Mouse (Mus musculus): ENCODE data around the gene Arhgap21. TPM values are rescaled to one million over a fixed set of nuclear protein-coding genes. Genes with fewer than 3 reads are reported as not detected.

The Arhgap21 gene
- polyA plus RNA-seq, 1 experiment: 82.7 TPM

DNA sequence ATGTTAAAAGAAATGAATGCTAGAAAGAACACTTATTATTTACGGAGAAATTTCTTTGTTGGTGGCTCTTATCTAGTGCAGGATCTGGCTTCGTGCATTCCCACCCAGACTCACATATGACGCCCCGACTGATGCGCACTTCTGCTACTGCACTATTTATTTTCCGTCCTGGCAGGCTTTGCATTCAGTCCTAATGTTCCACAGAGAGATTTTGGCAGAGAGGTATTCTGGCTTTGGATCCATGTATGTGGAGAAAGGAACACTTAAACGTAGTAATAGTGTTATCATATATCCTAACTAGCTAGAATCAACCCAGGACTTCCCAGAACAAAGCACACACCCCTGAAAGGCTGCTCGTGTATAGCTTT lies 8.0 kb downstream of the Arhgap21 start:
- TF ChIP-seq POLR2A (IDR thresholded peaks at IDR 0.05; ENCODE audit: low read depth, low read length) (no peak), CTCF (IDR thresholded peaks at IDR 0.05; ENCODE audit: borderline replicate concordance, insufficient read depth, low read length) (no peak)
- peaks cover 6% of the 10 kb centered on the region for H3K4me1 ChIP-seq (ENCODE audit: control insufficient read depth, insufficient read depth, low read length)
- H3K27ac ChIP-seq (ENCODE audit: insufficient read depth, low read length): no peak overlapping the region
- no peak overlapping the region for H3K4me3 ChIP-seq (ENCODE audit: insufficient read depth, low read length)

DNA sequence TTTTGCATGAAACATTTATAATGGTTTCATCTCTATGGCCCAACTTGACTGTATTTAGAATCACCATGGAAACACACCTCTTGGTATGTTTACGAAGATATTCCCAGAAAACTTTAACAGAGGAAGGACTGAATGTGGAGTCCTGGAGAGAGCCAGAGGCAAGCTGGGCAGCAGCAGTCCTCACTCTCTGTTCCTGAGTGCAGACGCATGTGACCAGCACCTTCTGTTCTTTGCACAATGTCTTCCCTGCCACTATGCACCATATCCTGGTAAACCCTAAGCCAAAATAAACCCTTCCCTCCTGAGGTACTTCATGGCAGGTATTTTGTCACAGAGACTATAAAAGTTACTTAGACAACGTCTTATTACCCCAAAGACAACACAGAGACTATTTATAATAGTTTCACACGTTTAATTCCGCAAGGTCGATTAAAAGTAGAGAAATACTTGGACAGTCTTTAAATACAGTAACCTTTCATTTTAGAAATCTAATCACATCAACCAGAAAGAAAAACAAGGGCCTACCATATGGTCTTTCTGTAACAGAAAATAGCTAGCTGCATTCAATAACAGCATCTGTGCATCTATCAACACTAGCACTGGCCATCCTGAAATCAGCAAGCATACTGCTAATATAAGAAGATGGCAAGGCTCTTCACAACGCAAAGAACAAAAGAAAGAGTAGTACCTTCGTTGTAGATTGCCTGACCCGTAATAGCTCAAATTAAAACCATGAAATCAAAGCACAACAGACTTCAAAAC lies 8.6 kb downstream of the Arhgap21 start:
- Histone ChIP-seq H3K27ac (ENCODE audit: insufficient read depth, low read length) (no peak overlapping the region), H3K4me1 (ENCODE audit: control insufficient read depth, insufficient read depth, low read length) (peaks cover 6% of the 10 kb centered on the region), H3K4me3 (ENCODE audit: insufficient read depth, low read length) (no peak overlapping the region)
- no peak for TF ChIP-seq POLR2A (IDR thresholded peaks at IDR 0.05; ENCODE audit: low read depth, low read length)
- no peak for TF ChIP-seq CTCF (IDR thresholded peaks at IDR 0.05; ENCODE audit: borderline replicate concordance, insufficient read depth, low read length)

DNA sequence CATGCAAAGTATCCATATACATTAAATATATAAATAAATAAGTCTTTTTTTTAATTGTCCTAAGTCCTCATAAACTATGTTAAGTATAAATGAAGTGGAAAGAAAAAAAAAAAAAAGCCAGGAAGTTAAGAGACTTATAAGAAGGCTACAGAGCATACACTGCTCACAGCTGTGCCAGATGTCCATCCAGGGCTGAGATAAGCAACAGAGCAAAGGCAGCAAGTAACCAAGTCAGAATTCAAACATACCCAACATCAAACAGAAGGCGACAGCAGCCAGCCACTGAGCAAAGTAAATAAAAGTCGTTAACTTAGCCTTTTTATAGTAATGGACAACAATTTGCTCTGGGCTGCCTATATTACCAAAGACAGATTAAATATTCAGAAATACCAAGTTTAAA lies 9.6 kb downstream of the Arhgap21 start:
- Histone ChIP-seq H3K27ac (ENCODE audit: insufficient read depth, low read length) (no peak overlapping the region), H3K4me1 (ENCODE audit: control insufficient read depth, insufficient read depth, low read length) (peaks cover 6% of the 10 kb centered on the region), H3K4me3 (ENCODE audit: insufficient read depth, low read length) (no peak overlapping the region)
- no peak for TF ChIP-seq CTCF (IDR thresholded peaks at IDR 0.05; ENCODE audit: borderline replicate concordance, insufficient read depth, low read length)
- no peak for TF ChIP-seq POLR2A (IDR thresholded peaks at IDR 0.05; ENCODE audit: low read depth, low read length)

DNA sequence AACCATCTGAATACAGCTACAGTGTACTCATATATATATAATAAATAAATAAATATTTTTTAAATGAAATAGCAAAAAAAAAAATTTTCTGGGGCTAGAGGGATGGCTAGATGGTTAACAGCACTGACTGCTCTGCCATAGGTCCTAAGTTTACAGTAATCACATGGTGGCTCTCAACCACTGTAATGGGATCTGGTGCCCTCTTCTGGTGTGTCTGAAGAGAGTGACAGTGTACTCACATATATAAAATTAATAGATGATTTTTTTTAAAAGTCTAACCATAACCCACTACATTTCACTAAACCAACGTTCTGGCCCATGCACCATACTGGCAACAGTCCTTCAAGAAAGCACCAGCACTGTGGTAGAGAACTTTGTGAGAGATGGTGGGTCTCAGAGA lies 10.7 kb downstream of the Arhgap21 start:
- peaks cover 6% of the 10 kb centered on the region for H3K4me1 ChIP-seq (ENCODE audit: control insufficient read depth, insufficient read depth, low read length)
- no peak overlapping the region for H3K4me3 ChIP-seq (ENCODE audit: insufficient read depth, low read length)
- TF ChIP-seq POLR2A (IDR thresholded peaks at IDR 0.05; ENCODE audit: low read depth, low read length): no peak
- no peak for TF ChIP-seq CTCF (IDR thresholded peaks at IDR 0.05; ENCODE audit: borderline replicate concordance, insufficient read depth, low read length)
- no peak overlapping the region for H3K27ac ChIP-seq (ENCODE audit: insufficient read depth, low read length)

DNA sequence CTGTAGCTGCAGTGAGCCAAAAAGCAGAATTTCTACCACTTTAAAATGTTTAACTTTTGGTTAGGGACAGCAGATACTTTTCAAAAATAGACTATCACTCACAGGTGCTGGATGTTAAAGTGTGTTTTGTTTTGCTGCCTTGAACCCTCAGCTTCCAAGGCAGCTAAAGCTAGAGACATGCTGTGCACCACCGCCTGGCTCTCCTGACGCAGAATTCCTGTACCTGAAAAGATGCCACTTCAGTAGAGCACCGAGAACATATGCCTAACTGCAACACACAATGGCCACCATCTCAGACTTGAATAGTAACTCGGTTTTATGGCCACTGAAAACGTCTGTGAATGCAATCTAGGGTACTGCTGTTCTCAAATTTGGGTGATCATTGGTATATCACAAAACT lies 12.0 kb downstream of the Arhgap21 start:
- no peak overlapping the region for H3K27ac ChIP-seq (ENCODE audit: insufficient read depth, low read length)
- peaks cover 6% of the 10 kb centered on the region for H3K4me1 ChIP-seq (ENCODE audit: control insufficient read depth, insufficient read depth, low read length)
- TF ChIP-seq CTCF (IDR thresholded peaks at IDR 0.05; ENCODE audit: borderline replicate concordance, insufficient read depth, low read length) (no peak), POLR2A (IDR thresholded peaks at IDR 0.05; ENCODE audit: low read depth, low read length) (no peak)
- no peak overlapping the region for H3K4me3 ChIP-seq (ENCODE audit: insufficient read depth, low read length)

DNA sequence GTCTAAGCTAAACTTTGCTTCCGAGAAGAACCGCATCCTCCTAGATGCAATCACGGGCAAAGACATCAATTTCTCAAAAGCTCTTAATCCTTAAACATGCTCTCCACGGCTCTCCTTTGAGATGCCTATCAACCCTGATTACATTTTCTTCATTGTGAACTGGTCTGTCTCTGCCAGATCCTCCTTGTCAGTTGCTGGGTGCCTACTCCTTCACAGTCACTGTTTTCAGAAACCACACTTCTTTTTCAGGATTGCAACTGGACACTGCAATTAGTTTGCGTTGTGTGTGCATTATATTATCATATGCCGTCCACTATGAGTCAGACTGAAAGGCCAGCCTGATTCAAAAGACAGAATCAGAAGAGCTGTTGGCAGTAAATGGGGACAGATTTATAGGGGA lies 12.7 kb downstream of the Arhgap21 start:
- Histone ChIP-seq H3K4me3 (ENCODE audit: insufficient read depth, low read length) (no peak overlapping the region), H3K27ac (ENCODE audit: insufficient read depth, low read length) (no peak overlapping the region), H3K4me1 (ENCODE audit: control insufficient read depth, insufficient read depth, low read length) (peaks cover 5% of the 10 kb centered on the region)
- TF ChIP-seq POLR2A (IDR thresholded peaks at IDR 0.05; ENCODE audit: low read depth, low read length) (no peak), CTCF (IDR thresholded peaks at IDR 0.05; ENCODE audit: borderline replicate concordance, insufficient read depth, low read length) (no peak)

DNA sequence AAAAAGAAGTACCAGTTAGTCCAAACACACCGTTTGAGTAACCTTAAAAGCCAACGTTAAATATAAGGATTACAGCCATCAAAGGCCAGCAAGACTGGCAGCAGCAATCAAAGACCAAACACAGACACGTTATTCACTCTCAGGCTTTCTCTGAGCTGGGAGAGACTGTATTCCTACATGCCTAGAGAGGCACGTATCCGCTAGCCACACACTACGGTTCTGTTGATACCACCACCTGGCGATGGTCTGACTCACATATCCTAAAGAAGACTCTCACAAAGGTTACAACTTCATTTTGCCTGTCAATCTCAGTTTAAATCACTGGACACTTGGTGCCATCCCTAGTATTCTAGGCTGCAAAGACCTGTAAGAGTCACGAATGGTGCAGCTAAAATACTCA lies 13.3 kb downstream of the Arhgap21 start:
- H3K4me1 ChIP-seq (ENCODE audit: control insufficient read depth, insufficient read depth, low read length): peaks cover 7% of the 10 kb centered on the region
- H3K4me3 ChIP-seq (ENCODE audit: insufficient read depth, low read length): no peak overlapping the region
- no peak for TF ChIP-seq CTCF (IDR thresholded peaks at IDR 0.05; ENCODE audit: borderline replicate concordance, insufficient read depth, low read length)
- TF ChIP-seq POLR2A (IDR thresholded peaks at IDR 0.05; ENCODE audit: low read depth, low read length): no peak
- no peak overlapping the region for H3K27ac ChIP-seq (ENCODE audit: insufficient read depth, low read length)

DNA sequence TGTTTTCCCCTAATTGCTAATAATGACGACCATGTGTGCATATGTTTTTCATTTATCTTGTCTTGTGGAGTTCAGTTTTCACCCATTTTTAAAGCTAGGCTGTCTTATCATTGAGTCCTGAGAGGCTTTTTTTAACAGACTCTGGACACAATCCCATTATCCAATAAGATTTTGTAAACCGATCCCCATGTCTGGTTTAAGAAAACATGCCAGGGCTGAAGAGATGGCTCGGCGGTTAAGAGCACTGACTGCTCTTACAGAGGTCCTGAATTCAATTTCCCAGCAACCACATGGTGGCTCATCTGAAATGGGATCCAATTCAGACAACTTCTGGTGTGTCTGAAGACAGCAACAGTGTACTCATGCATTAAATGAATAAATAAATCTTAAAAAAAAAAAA lies 16.0 kb downstream of the Arhgap21 start:
- Histone ChIP-seq H3K4me1 (ENCODE audit: control insufficient read depth, insufficient read depth, low read length) (peaks cover 12% of the 10 kb centered on the region; the same call in 1 of the 2 replicates), H3K4me3 (ENCODE audit: insufficient read depth, low read length) (no peak overlapping the region), H3K27ac (ENCODE audit: insufficient read depth, low read length) (no peak overlapping the region)
- no peak for TF ChIP-seq CTCF (IDR thresholded peaks at IDR 0.05; ENCODE audit: borderline replicate concordance, insufficient read depth, low read length)
- TF ChIP-seq POLR2A (IDR thresholded peaks at IDR 0.05; ENCODE audit: low read depth, low read length): no peak

DNA sequence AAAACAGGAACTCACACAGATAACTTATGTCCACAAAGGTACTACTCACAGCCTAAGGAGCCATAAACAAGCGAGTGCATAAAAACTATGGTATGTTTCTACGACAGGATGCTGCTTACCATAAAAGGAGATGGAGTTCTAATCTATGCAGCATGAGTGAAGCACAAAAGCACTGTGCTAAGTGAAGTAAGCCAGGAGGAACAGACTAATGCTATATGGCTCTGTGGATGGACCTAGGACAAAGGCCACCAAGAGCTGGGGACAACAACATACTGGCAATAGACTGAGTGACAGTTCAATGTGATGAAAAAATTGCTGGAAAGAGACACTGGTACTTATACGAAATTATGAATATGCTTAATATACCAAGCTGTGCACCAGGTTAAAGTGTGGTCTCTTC lies 19.5 kb downstream of the Arhgap21 start:
- H3K4me1 ChIP-seq (ENCODE audit: control insufficient read depth, insufficient read depth, low read length): peaks cover 13% of the 10 kb centered on the region
- H3K27ac ChIP-seq (ENCODE audit: insufficient read depth, low read length): no peak overlapping the region
- no peak overlapping the region for H3K4me3 ChIP-seq (ENCODE audit: insufficient read depth, low read length)
- no peak for TF ChIP-seq CTCF (IDR thresholded peaks at IDR 0.05; ENCODE audit: borderline replicate concordance, insufficient read depth, low read length)
- TF ChIP-seq POLR2A (IDR thresholded peaks at IDR 0.05; ENCODE audit: low read depth, low read length): no peak

DNA sequence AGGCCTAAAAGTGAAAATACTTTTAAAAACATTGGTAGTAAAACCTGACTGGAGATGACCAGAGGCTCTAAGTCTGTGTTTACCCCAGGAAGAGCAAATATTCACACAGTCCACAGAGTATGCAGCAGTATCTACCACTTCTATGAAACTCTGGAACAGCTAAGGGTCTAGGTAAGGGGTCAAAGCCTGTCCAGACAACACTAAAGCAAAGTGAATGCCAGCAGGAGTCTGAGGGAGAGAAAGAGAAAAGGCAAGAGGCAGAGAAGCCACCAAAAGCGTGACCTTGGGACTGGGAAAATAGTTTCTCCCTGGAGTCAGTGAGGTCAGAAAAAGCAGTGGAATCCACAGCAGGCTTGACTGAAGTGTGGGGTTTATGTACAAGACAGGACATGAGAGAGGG lies 21.6 kb downstream of the Arhgap21 start:
- Histone ChIP-seq H3K4me1 (ENCODE audit: control insufficient read depth, insufficient read depth, low read length) (peaks cover 18% of the 10 kb centered on the region), H3K27ac (ENCODE audit: insufficient read depth, low read length) (no peak overlapping the region), H3K4me3 (ENCODE audit: insufficient read depth, low read length) (no peak overlapping the region)
- TF ChIP-seq POLR2A (IDR thresholded peaks at IDR 0.05; ENCODE audit: low read depth, low read length) (no peak), CTCF (IDR thresholded peaks at IDR 0.05; ENCODE audit: borderline replicate concordance, insufficient read depth, low read length) (no peak)

All from embryonic fibroblast, embryonic 13.5 days (primary cell).